Mouse (Mus musculus): Measurements from ENCODE around the gene Mdk.

DNA sequence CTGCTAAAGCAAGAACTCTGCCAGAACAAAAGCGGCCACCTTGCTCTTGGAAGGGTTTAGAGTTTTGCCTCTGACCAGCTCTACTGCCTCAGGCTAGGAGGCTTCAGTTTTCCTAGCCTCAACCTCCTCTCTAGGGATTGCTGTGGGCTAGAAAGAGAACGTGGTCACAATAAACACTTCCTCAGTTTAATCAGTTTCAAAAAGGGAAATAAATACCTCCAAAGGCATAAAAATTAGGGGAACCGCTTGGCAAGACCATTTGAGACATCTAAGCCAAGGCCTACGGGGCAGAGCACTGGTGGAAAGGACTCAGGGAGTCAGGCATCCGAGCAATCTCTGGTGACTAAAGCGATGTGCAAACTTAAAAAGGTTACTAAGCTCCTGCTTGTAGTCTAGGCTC is 23.8 kb upstream of the Mdk start:
- TF ChIP-seq CTCF (IDR thresholded peaks at IDR 0.05; ENCODE audit: low read depth): no peak
- no peak for TF ChIP-seq EP300 (IDR thresholded peaks at IDR 0.05; ENCODE audit: low read depth)
